Mouse (Mus musculus) forebrain, embryonic 14.5 days (tissue): ENCODE data around the gene Ssb. TPM values are rescaled to one million over a fixed set of nuclear protein-coding genes. Genes with fewer than 3 reads are reported as not detected.

Experiments
- ATAC-seq: fragments of 200-750 bp; cut with Nextera tagmentation; 2 replicates; pipeline ENCODE4 v1.8.0; 2017; ENCODE audit warnings: mild to moderate bottlenecking, moderate library complexity
- DNase-seq: peaks from one replicate; pipeline ENCODE4 v3.0.0-alpha.2; 2015; ENCODE audit warnings: low spot score
- H3K27ac ChIP-seq: fragments of 300-500 bp; sonication (generic); 2 replicates; pipeline ENCODE4 v1.5.1; 2014; ENCODE audit warnings: low read depth, mild to moderate bottlenecking, control low read depth, low read length, moderate library complexity
- H3K27me3 ChIP-seq: fragments of 300-500 bp; sonication (generic); replicated peaks from 2 replicates; pipeline ENCODE4 v1.6.1; 2014; ENCODE audit warnings: low read length, control low read depth, mixed read lengths; ENCODE audit not compliant: control insufficient read depth, insufficient read depth
- H3K36me3 ChIP-seq: fragments of 300-500 bp; sonication (generic); 2 replicates; pipeline ENCODE4 v1.6.1; 2014; ENCODE audit warnings: low read length, control low read depth; ENCODE audit not compliant: control insufficient read depth, insufficient read depth
- H3K4me1 ChIP-seq: fragments of 300-500 bp; sonication (generic); 2 replicates; pipeline ENCODE4 v1.6.1; 2014; ENCODE audit warnings: antibody characterized with exemption, low read length, control low read depth; ENCODE audit not compliant: control insufficient read depth, insufficient read depth
- H3K4me2 ChIP-seq: fragments of 300-500 bp; sonication (generic); 2 replicates; pipeline ENCODE4 v1.6.1; 2014; ENCODE audit warnings: mild to moderate bottlenecking, control low read depth, low read length
- H3K4me3 ChIP-seq: fragments of 300-500 bp; sonication (generic); 2 replicates; pipeline ENCODE4 v1.5.1; 2014; ENCODE audit warnings: low read depth, low read length, control low read depth
- H3K9ac ChIP-seq: fragments of 300-500 bp; sonication (generic); 2 replicates; pipeline ENCODE4 v1.6.1; 2014; ENCODE audit warnings: mild to moderate bottlenecking, low read length, control low read depth, moderate library complexity
- H3K9me3 ChIP-seq: fragments of 300-500 bp; sonication (generic); replicated peaks from 2 replicates; pipeline ENCODE4 v1.6.1; 2016; ENCODE audit warnings: low read length, control low read depth, mixed read lengths; ENCODE audit not compliant: control insufficient read depth
- WGBS: fragments of 180-500 bp; shearing (Covaris S2); extraction: QIAGEN DNeasy Blood & Tissue Kit; methylation state at CpG from one replicate; pipeline ENCODE4 v1.1.7; 2014; 5-methylcytosine and 5-hydroxymethylcytosine counted together
- polyA plus RNA-seq: library from polyadenylated mRNA; unstranded; fragments of >200 nt; fragmentation: Nextera tagmentation; extraction: Ambion mirVana; gene quantifications from 2 replicates; pipeline ENCODE4 v1.2.1, GENCODE M21; 2014

Gene Ssb
- polyA plus RNA-seq, 1 experiment from 2014 or later: 301 TPM

GRCm38 (mm10) chr2:69851427-69852058 lies 9.8 kb upstream of the Ssb start:
- WGBS: 55% methylated on average over 2 of the region's 2 CpGs
- ATAC-seq (no peak), DNase-seq (no peak)
- Histone ChIP-seq H3K9me3 (no peaks in the 10 kb centered on the region), H3K4me2 (no peak overlapping the region), H3K36me3 (no peaks in the 10 kb centered on the region), H3K9ac (no peak overlapping the region), H3K27me3 (no peaks in the 10 kb centered on the region), H3K4me3 (no peak overlapping the region), H3K27ac (no peak overlapping the region), H3K4me1 (no peaks in the 10 kb centered on the region)

- Histone ChIP-seq H3K27me3 (no peaks in the 10 kb centered on the region), H3K36me3 (no peaks in the 10 kb centered on the region), H3K27ac (no peak overlapping the region), H3K4me3 (no peak overlapping the region), H3K9me3 (no peaks in the 10 kb centered on the region), H3K9ac (no peak overlapping the region), H3K4me2 (no peak overlapping the region), H3K4me1 (0 out of 2 replicates have a peak, but pooled peaks cover 3% of the 10 kb centered on the region)
- 70% methylated on average over 8 of the region's 8 CpGs for WGBS
- ATAC-seq (no peak), DNase-seq (no peak)
Measured at GRCm38 (mm10) chr2:69856392-69856791, 5.0 kb upstream of the Ssb start.

- DNase-seq: no peak
- WGBS: 77% methylated on average over 1 of the region's 1 CpGs
- Histone ChIP-seq H3K4me3 (no peak overlapping the region), H3K36me3 (no peaks in the 10 kb centered on the region), H3K4me1 (peaks cover 8% of the 10 kb centered on the region), H3K4me2 (no peak overlapping the region), H3K9ac (no peak overlapping the region), H3K27me3 (no peaks in the 10 kb centered on the region), H3K27ac (no peak overlapping the region), H3K9me3 (no peaks in the 10 kb centered on the region)
- ATAC-seq: no peak
Measured at GRCm38 (mm10) chr2:69857882-69858281, 3.5 kb upstream of the Ssb start.

DNA sequence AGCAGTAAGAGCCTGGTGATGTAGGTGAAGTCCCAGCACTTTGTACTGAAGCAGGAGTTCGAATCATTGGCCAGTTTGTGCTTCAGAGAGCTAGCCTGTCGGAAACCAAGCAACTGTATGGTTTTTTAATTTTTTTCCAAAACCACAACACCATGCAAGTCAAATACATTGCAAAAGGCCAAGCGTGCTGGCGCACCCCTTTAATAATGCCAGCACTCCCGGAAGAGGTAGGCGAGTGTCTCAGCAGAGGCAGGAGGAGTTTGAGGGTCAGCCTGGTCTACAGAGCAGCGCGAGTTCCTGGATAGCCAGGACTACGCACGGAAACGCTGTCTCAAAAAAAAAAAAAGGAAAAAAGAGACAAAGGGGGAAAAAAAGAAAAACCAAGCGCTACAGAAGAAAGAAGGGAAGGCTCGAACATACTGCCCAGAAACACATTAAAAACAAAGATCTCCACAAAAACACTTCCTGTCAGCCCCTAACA lies 350 bp upstream of the Ssb start:
- peak overlapping the region; percentile 65 for H3K4me2 ChIP-seq
- H3K27ac ChIP-seq: peak overlapping the region; percentile 88; the same call in 1 of the 2 replicates
- peak overlapping the region; percentile 100 for H3K4me3 ChIP-seq
- H3K27me3 ChIP-seq: no peaks in the 10 kb centered on the region
- H3K36me3 ChIP-seq: peaks cover 10% of the 10 kb centered on the region; the same call in 1 of the 2 replicates
- 11% methylated on average over 12 of the region's 13 CpGs for WGBS
- peak; percentile 63 for ATAC-seq
- H3K4me1 ChIP-seq: peaks cover 12% of the 10 kb centered on the region
- no peaks in the 10 kb centered on the region for H3K9me3 ChIP-seq
- H3K9ac ChIP-seq: peak overlapping the region; percentile 99
- DNase-seq: no peak

DNA sequence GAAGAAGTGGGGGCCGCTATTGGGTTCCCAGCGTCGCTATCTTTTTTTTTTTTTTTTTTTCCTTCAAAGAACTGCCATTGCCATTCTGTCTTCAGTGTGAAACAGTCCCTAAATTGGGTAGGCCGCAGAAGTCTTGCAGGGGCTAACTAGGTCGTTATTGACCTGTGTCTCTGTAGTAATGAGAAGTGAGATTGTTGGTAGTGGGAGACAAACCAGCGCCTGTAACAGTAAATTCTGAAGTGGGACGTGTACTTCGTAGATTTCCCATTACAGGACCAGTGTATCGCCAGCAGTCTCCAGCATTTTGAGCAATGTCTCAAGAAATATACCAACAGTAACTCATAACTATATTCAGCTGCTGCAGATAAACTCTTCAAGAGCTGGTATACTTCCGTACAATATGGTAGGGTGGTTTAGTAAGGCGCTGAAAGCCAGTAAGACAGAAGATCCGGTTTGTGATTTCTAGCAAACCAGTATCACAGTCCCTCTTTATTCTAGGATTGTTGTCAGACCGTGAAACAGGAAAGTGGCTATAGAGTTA lies 825 bp downstream of the Ssb start:
- Histone ChIP-seq H3K36me3 (peaks cover 18% of the 10 kb centered on the region), H3K9me3 (no peaks in the 10 kb centered on the region), H3K4me2 (peak overlapping the region; percentile 74), H3K27ac (no peak overlapping the region), H3K4me1 (peaks cover 12% of the 10 kb centered on the region), H3K27me3 (no peaks in the 10 kb centered on the region), H3K4me3 (peak overlapping the region; percentile 100), H3K9ac (peak overlapping the region; percentile 99)
- 5% methylated on average over 13 of the region's 13 CpGs for WGBS
- ATAC-seq: no peak
- no peak for DNase-seq

DNA sequence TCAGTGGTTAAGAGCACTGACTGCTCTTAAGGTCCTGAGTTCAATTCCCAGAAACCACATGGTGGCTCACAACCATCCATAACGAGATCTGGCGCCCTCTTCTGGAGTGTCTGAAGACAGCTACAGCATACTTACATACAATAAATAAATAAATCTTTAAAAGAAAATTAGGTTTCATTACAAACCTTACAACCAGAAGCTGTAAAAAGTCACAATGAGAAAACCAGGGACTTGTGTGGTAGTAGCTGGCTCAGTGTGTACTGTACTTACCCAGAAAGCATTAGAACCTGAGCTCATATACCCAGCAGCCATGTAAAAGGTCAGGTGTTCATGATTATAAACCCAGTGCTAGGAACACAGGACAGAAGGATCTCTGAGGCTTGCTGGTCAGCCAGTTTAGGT lies 22.6 kb downstream of the Ssb start:
- 0 out of 2 replicates have a peak, but pooled peaks cover 4% of the 10 kb centered on the region for H3K36me3 ChIP-seq
- H3K27ac ChIP-seq: no peak overlapping the region
- H3K9ac ChIP-seq: no peak overlapping the region
- ATAC-seq (no peak), DNase-seq (no peak)
- no peak overlapping the region for H3K4me3 ChIP-seq
- no peaks in the 10 kb centered on the region for H3K4me1 ChIP-seq
- H3K9me3 ChIP-seq: no peaks in the 10 kb centered on the region
- 73% methylated on average over 2 of the region's 2 CpGs for WGBS
- H3K4me2 ChIP-seq: no peak overlapping the region
- no peaks in the 10 kb centered on the region for H3K27me3 ChIP-seq

DNA sequence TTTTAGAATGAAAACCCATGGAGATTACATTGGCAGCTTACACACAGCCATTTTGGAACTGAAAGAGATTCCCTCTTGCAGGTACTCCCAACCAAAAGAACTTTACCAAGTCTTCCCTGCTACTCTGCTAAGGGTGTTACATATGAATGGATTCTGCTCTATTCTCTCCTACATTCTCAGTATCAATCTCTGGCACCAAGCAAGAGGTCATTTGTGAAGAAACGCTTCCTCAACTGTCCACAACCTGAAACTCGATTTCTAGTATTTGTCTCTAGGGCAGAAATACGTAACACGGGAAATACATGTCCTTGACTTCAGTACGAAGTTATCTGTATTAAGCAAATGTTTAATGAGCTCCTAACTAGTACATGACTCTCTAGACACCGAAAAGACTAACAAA lies 23.2 kb downstream of the Ssb start:
- H3K36me3 ChIP-seq: 0 out of 2 replicates have a peak, but pooled peaks cover 3% of the 10 kb centered on the region
- H3K9ac ChIP-seq: peak overlapping the region; percentile 13; the same call in 1 of the 2 replicates
- no peak for ATAC-seq

DNA sequence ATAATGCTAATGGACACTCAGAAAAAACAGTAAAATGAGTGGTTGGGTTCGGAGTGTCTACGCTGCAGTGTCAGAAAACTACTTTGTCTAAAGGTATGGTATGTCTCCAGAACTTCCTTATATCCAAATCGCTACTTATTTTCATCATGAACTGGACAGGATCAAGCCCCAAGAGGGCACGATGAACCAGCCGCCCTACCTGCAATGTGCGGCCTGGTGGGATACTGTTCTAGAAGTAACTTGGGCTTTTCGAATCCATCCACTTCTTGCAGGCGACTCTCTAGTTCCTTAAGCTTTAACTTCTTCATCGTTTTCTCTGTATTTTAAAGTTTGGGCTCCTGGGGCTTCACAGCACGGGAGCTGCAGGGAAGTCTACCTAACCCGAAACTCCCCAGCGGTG lies 23.7 kb downstream of the Ssb start:
- H3K27ac ChIP-seq: no peak overlapping the region
- no peaks in the 10 kb centered on the region for H3K4me1 ChIP-seq
- H3K27me3 ChIP-seq: no peaks in the 10 kb centered on the region
- H3K9ac ChIP-seq: peak overlapping the region; percentile 77
- DNase-seq (no peak), ATAC-seq (0 out of 2 replicates have a peak, but pooled peaks have one; percentile 33)
- peak overlapping the region; percentile 77 for H3K4me2 ChIP-seq
- peak overlapping the region; percentile 53 for H3K4me3 ChIP-seq
- H3K9me3 ChIP-seq: no peaks in the 10 kb centered on the region
- H3K36me3 ChIP-seq: no peaks in the 10 kb centered on the region
- WGBS: 10% methylated on average over 12 of the region's 12 CpGs

More for the DNA sequence above, 23.2 kb downstream of the Ssb start:
- Histone ChIP-seq H3K4me2 (peak overlapping the region; percentile 77), H3K4me1 (no peaks in the 10 kb centered on the region), H3K4me3 (peak overlapping the region; percentile 53; the same call in 1 of the 2 replicates), H3K9me3 (no peaks in the 10 kb centered on the region), H3K27ac (no peak overlapping the region), H3K27me3 (no peaks in the 10 kb centered on the region)
- 69% methylated on average over 6 of the region's 6 CpGs for WGBS
- no peak for DNase-seq
